Mouse (Mus musculus) heart, postnatal 36 days (tissue): ENCODE data around the gene Rps21. TPM values are rescaled to one million over a fixed set of nuclear protein-coding genes. Genes with fewer than 3 reads are reported as not detected.

Source experiments
- DNase-seq, 2 experiments: peaks; one replicate each; pipeline ENCODE4 v3.0.0; 2021 to 2022
- intact Hi-C: fragments of 180-260 bp; cut with DNase I; formaldehyde crosslinking; loops from one replicate; pipeline ENCODE4 v1.15.1; 2025
- total RNA-seq, 2 experiments: library from RNA; stranded (reverse); gene quantifications; 2 replicates each; pipeline ENCODE4 v1.2.3; 2021

The Rps21 gene
- 100 to 1,000 TPM; 500 to 574 TPM for total RNA-seq

- DNase-seq = peak; percentile 94 to 95
- intact Hi-C loops = loop anchor here (5.0 kb wide), 1 partner anchor 140 kb away; the partner anchor contains the start of gene Osbpl2
Measured at GRCm38 (mm10) chr2:180257001-180257521, at the start of gene Rps21. Rps21 (plus strand) TSS chr2:180257377.

DNA sequence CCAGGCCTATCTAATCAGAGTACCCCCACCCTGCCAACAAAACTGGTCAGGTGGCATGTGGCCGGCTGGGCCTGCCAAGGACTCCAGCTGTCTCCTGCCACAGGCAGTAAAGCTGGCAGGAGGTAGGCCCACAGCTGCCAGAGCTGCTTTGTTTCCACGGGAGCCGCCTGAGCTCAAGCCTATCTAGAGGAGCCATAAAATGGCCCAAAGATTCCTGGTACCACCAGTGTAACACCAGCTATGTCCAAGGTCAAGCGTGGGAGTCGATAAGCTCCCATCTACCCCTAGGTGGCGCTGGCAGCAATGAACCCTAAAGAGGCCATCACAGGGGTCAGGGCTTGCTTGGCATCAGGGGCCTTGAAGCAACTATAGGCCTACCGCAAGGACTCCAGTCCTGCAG lies 49.3 kb upstream of the Rps21 start:
- intact Hi-C loops = loop anchor here (1.0 kb wide), 2 partner anchors 20 to 43 kb away; no protein-coding TSS in a partner anchor

DNA sequence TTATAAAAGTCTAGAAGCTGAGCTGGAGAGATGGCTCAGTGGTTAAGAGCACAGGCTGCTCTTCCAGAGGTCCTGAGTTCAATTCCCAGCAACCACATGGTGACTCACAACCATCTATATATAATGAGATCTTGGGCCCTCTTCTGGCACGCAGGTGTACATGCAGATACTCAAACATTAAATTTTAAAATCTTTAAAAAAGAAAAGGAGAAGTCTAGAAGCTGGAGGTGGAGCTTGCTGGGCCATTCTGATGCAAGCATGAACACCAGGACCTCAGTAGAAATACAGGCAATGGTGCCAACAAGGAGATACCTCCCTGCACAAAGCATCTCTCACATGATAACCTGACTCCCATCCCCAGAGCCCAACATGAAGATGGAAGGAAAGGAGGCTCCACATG lies 48.2 kb upstream of the Rps21 start:
- intact Hi-C loops = loop anchor here (1.0 kb wide), 2 partner anchors 19 to 42 kb away; no protein-coding TSS in a partner anchor
- no peak for DNase-seq

More for the DNA sequence above, 49.3 kb upstream of the Rps21 start:
- DNase-seq = peak; percentile 68 to 69

GRCm38 (mm10) chr2:180212255-180212654 lies 44.9 kb upstream of the Rps21 start:
- DNase-seq = no peak
- intact Hi-C loops = no loop called here

DNA sequence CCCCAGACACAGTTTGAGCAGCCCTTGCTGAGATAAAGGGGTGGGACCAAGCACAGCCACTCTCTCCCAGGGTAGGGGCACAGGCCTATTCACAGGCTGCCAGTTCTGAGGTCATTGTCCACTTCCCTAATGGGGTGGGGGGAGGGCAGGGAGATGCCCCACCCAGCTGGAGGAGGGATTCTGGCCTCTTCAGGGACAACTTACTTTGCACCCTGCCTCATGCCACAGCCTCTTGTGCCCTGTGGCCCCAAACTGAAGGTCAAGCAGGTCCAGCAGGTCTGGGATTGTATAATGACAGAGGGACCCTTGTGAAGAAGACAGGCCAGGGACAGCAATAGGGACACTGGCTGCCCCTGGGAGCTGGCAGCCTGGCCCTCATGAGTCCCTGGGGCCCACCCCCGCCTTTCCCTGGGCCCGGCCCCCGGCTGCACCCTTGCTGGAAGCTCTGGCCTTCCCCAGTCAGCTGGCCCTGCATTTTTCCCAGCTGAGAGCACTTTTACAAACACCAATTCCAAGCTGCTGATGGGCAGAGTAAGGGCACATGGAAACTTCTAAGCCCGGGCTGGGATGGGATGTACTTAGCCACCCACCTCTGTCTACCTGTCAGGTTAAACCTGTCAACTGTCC lies 42.7 kb upstream of the Rps21 start:
- DNase-seq = no peak
- intact Hi-C loops = no loop called here

- intact Hi-C loops = no loop called here
- no peak for DNase-seq
Measured at GRCm38 (mm10) chr2:180215011-180215461, 42.1 kb upstream of the Rps21 start.

DNA sequence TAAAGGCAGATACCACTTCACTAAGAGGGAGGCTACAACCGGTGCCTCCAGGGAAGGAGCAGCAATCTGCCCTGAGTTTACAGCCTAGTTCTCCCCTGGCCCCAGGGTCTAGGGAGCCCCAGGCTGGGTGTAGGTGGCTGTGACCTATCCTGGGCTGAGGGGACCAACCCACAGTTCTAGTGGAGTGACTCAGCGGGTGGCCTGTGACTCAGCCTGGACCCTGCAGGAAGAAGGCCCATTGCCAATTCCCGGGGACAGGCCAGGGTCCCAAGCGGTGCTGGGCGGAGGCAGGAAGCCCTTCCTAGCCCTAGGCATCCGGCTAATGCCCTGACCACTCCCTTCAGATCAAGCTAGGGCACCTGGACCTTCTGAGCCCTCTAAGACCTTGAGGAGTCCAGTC lies 41.2 kb upstream of the Rps21 start:
- peak in 1 of 2 experiments; percentile 53 for DNase-seq
- intact Hi-C loops = no loop called here

DNA sequence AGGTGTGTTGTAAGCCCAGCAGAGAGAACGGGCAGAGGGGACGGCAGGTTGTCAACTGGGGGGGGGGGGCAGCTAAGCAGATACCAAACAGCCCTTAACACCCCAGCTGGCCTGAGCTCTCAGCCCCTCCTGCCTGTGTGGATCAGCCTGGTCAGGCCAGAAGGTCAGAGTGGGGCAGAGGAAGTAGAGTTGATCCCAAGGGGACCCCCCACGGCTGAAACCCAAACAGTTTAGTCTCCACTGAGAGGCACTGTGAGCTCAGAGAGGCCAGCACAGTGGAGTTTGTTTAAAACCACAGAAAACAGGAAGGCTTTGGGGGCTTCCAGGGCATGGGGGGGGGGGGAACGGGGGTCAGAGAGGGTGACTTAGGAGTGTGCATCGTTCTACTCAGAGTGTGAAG lies 40.3 kb upstream of the Rps21 start:
- intact Hi-C loops = no loop called here
- no peak for DNase-seq

- intact Hi-C loops = no loop called here
- DNase-seq = peak; percentile 80
Measured at GRCm38 (mm10) chr2:180217587-180217986, 39.6 kb upstream of the Rps21 start.

DNA sequence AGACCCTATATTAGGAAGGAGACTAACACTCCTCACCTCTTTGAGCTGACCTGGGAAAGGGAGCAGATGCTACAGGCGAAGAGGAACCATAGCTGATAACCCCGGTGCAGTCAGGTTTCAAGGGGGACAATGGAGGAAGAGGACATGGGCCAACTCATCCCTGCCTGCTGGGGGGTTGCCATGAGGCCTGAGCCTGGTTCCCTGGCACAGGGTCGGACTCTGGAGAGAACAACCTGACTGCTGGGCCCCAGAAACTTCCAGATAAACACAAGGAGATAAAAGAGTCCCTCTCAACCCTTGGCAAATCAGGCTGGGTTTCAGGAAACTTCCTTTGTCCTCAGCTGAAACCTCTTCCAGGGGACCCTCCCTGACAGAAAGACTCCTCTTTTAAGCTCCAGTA lies 38.9 kb upstream of the Rps21 start:
- intact Hi-C loops = no loop called here
- no peak for DNase-seq

DNA sequence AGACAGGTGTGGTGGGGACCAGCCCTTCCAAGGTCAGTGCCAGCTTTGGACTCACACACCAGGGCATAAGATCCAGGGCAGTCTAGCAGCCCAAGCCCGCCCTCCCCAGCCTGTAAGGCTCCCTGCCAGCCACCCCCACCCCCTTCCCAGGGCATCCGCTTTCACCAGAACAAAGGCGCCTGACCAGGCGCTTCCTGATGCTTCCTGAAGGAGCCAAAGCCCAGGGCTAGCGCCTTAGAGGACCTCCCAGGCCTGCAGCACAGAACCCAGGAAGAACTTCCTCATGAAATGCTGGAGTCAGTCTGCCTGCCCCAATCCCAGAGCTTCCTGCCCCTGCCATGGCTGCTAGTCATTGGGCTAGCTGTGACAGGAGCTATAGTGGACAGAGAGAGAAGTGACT lies 38.5 kb upstream of the Rps21 start:
- DNase-seq = peak in 1 of 2 experiments; percentile 48
- intact Hi-C loops = no loop called here

GRCm38 (mm10) chr2:180219145-180219943 lies 37.8 kb upstream of the Rps21 start:
- intact Hi-C loops = no loop called here
- DNase-seq = no peak

- DNase-seq = no peak
- intact Hi-C loops = no loop called here
Measured at GRCm38 (mm10) chr2:180220165-180220564, 37.0 kb upstream of the Rps21 start.

DNA sequence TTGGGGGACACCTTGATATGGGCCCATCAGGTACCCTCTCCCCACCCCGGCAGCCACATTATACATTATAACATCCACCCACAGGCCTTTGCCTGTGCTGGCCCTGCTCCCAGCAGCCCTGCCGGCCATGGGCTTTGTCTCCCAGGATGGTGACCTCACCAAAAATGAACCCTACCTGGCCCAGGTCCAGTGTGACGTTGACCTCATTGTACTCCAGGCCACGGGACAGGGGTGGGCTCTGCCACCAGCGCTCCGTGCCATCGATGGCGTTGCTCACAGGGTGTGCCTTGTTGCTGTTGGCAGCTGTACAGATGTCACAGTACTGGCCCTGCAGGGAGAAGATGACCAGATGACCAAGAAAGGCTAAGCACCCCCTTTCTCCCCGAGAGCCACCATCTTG lies 36.1 kb upstream of the Rps21 start:
- intact Hi-C loops = no loop called here
- no peak for DNase-seq

DNA sequence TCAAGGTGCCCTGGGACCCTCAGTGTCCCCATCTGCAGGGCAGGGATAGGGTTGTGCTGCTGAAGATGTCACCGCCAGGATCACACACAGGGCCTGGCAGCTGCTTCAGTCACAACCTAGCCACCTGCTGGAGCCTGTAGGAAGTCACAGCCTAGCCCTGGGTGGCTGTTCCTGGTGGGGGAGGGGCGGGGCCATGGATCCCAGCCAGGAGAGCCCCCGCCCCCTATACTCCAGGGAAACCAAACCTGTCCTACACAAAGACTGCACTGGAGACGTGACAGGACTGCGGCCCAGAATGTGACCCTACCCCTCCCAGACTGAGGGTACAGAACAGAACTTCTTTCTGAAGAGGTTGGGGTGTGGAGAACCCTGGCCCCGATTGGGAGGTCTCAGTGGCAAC lies 34.9 kb upstream of the Rps21 start:
- DNase-seq = peak in 1 of 2 experiments; percentile 26
- intact Hi-C loops = no loop called here

GRCm38 (mm10) chr2:180224647-180225043 lies 32.5 kb upstream of the Rps21 start:
- intact Hi-C loops = no loop called here
- no peak for DNase-seq

DNA sequence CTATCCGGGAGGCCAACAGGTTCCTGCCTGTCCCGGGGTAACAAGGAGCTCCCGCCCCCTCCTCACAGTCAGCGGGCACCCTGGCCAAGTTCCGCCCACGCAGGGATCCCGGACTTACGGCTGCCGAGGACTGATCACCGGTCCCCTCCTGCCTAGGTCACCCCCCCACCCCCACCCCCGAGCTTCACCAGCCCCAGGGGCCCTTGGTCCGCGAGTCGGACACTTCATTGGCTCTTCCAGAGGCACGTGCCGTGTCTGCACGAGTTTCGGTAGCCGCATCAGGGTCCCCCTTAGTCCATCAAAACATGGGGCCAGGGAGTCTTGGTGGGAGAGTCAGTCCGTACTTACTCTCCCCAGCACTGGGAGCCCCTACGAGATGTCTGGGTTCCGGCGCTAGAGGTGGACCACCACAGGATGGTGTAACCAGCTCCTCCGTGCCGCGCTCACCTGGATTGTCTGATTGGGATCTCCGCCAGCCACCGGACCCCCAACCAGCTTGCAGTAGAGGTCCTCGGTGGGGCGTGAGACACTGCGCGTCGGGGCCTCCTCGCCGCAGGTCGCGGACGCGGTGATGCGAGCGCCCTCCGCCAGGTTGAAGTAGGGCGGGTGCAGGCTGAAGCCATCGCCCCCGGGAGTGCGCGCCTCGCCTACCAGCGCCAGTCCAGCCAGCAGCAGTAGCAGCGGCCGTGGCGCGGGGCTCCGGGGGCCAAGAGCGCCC lies 32.0 kb upstream of the Rps21 start:
- DNase-seq = peak in 1 of 2 experiments; percentile 57
- intact Hi-C loops = no loop called here

GRCm38 (mm10) chr2:180225762-180226378 lies 31.3 kb upstream of the Rps21 start, which contains the start of gene Lama5:
Lama5 (minus strand) TSS chr2:180225859.
- intact Hi-C loops = no loop called here
- DNase-seq = peak; percentile 75 to 79

DNA sequence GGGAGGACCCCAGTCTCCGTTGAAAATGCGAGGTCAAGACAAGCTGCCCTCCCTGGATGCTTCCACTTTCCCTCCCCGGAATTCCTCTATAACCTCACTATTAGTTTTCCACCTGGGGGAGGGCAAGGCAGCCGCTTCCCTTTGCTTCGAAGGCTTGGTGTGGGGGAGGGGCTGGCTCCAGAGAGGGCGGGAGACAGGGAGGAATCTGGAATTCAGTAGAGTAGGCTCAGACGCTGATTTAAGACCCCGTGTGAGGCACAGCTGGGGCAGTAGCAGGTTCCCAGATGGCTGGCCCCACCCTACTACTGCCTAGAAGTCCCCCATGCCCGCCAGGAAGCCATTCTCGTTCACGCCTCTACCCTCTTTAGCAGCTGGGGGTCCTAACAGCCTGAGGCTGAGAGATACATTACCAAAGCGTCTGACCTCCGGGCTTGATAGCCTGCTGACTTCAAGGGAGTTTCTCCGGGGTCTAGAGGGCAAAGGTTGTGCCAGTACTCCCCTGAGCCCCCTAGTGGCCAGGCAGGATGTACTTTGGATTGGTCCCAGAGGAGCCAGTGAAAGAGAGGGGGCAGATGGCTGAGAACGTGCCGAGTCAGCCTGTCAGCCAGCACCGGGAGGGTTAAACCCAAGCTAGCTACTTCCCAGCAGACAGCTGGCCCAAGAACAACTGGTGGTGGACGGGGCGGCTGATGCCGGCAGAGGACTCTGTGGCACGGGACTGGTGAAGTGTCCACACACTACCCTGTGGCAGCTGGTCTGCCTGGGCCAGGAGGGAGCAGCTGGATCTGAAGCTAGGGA lies 29.7 kb upstream of the Rps21 start:
- intact Hi-C loops = loop anchor here (1.0 to 2.0 kb wide), 2 partner anchors 19 to 23 kb away; no protein-coding TSS in a partner anchor
- peak; percentile 71 to 72 for DNase-seq
